In the genomic region with DNA sequence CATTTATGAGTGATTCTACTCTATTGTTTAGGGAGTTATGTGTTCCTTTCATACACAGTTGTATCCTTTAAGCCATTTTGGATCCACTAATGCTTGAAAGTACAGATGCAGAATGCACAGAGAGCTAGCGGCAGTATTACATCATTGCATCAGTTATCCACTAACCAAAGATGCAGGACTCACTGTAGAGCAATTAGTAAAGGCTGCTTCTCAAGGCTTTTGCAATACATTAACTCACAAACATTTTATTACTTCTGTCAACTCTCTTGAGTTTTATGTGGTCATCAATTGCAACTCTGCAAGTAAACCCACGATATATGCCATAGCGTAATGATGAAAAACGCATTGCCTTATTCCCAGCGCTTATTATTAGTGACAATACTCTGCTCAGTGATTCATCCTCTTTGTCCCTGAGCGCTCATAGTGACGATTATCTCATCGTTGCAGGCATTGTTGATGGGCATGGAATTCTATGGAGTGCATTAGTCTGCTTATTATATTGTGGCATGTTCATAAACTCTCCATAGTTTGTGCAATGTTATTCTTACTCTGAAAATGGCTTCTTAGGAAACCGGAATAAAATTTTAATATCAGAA, we compare ENCODE assay signal across 23 mouse cellular contexts.
DNase-seq lines count a peak whose midpoint lies in the region; ATAC-seq lines count a peak whose summit lies in the region.
"Had no signal": no experiment of that assay in that cellular context is flagged by ENCODE, and none has a peak within 500 bp of the region (broad histone marks: within the 10 kb centered on the region; RNA-seq: fewer than 3 reads in every experiment).

No protein-coding gene starts in this region.

- DNase-seq in neural tube, embryonic 10.5 days (ENCODE audit: extremely low spot score, low spot score), result no peak
- DNase-seq in right cerebral cortex, postnatal 36 days (ENCODE audit: low spot score in 2 of 2), result no peak
- DNase-seq: adrenal gland, postnatal 10 days; adrenal gland, postnatal 36 days; cerebellum, adult 18-20 months; cerebellum, adult 9-10 months; cerebellum, postnatal 14 days; forebrain, postnatal 0 days; gastrocnemius, adult 2 months; gastrocnemius, postnatal 14 days; heart, adult 11 months; heart, postnatal 4 days had no signal

- no peak overlapping the region for H3K9ac ChIP-seq in hindbrain, embryonic 13.5 days
- H3K9ac ChIP-seq in hindbrain, embryonic 12.5 days, result no peak overlapping the region
- no peak overlapping the region for H3K9ac ChIP-seq in neural tube, embryonic 12.5 days
- no peak overlapping the region for H3K9ac ChIP-seq in neural tube, embryonic 14.5 days (replicated peaks; ENCODE audit: low read depth, low read length)
- no peak overlapping the region for H3K9ac ChIP-seq in midbrain, embryonic 16.5 days (ENCODE audit: low read depth, low read length)
- H3K9ac ChIP-seq: forebrain, postnatal 0 days; intestine, embryonic 15.5 days had no signal

- 81% methylated on average over 9 of the region's 9 CpGs for WGBS in hindbrain, embryonic 13.5 days
- WGBS in hindbrain, embryonic 12.5 days, result 87% methylated on average over 9 of the region's 9 CpGs
- WGBS in neural tube, embryonic 12.5 days, result 82% methylated on average over 9 of the region's 9 CpGs
- whole genome bisulfite sequencing in neural tube, embryonic 14.5 days, result 63% methylated on average over 9 of the region's 9 CpGs
- 91% methylated on average over 9 of the region's 9 CpGs for WGBS in midbrain, embryonic 16.5 days

- no peaks in the 10 kb centered on the region for H3K4me1 ChIP-seq in hindbrain, embryonic 13.5 days (replicated peaks)
- no peaks in the 10 kb centered on the region for H3K4me1 ChIP-seq in hindbrain, embryonic 12.5 days
- no peaks in the 10 kb centered on the region for H3K4me1 ChIP-seq in neural tube, embryonic 12.5 days
- H3K4me1 ChIP-seq in neural tube, embryonic 14.5 days (ENCODE audit: control insufficient read depth, insufficient read depth, low read length), result no peaks in the 10 kb centered on the region
- no peaks in the 10 kb centered on the region for H3K4me1 ChIP-seq in midbrain, embryonic 16.5 days (ENCODE audit: control insufficient read depth, insufficient read depth, low read length)
- H3K4me1 ChIP-seq: intestine, embryonic 15.5 days had no signal

- no peak overlapping the region for H3K4me3 ChIP-seq in hindbrain, embryonic 13.5 days
- H3K4me3 ChIP-seq in hindbrain, embryonic 12.5 days, result no peak overlapping the region
- no peak overlapping the region for H3K4me3 ChIP-seq in neural tube, embryonic 12.5 days
- no peak overlapping the region for H3K4me3 ChIP-seq in neural tube, embryonic 14.5 days (ENCODE audit: low read depth, low read length)
- no peak overlapping the region for H3K4me3 ChIP-seq in midbrain, embryonic 16.5 days (ENCODE audit: low read depth, low read length)
- H3K4me3 ChIP-seq: gastrocnemius, adult 2 months; intestine, embryonic 15.5 days had no signal

- H3K27me3 ChIP-seq in hindbrain, embryonic 13.5 days, result no peaks in the 10 kb centered on the region
- H3K27me3 ChIP-seq in hindbrain, embryonic 12.5 days, result no peaks in the 10 kb centered on the region
- H3K27me3 ChIP-seq in neural tube, embryonic 12.5 days (replicated peaks), result no peaks in the 10 kb centered on the region
- no peaks in the 10 kb centered on the region for H3K27me3 ChIP-seq in neural tube, embryonic 14.5 days (ENCODE audit: control insufficient read depth, insufficient read depth, low read length)
- H3K27me3 ChIP-seq in midbrain, embryonic 16.5 days (ENCODE audit: control insufficient read depth, insufficient read depth, low read depth, low read length), result no peaks in the 10 kb centered on the region
- H3K27me3 ChIP-seq: CH12.LX; intestine, embryonic 15.5 days; Patski had no signal

- H3K4me2 ChIP-seq in hindbrain, embryonic 13.5 days, result no peak overlapping the region
- H3K4me2 ChIP-seq in hindbrain, embryonic 12.5 days (replicated peaks), result no peak overlapping the region
- H3K4me2 ChIP-seq in neural tube, embryonic 12.5 days (replicated peaks), result no peak overlapping the region
- no peak overlapping the region for H3K4me2 ChIP-seq in neural tube, embryonic 14.5 days (ENCODE audit: low read depth, low read length)
- no peak overlapping the region for H3K4me2 ChIP-seq in midbrain, embryonic 16.5 days (ENCODE audit: low read length)
- H3K4me2 ChIP-seq: heart, embryonic 11.5 days; intestine, embryonic 15.5 days had no signal

- ATAC-seq in hindbrain, embryonic 13.5 days (ENCODE audit: low FRiP score), result peak; percentile 49; the same call in 1 of the 2 replicates
- no peak for ATAC-seq in hindbrain, embryonic 12.5 days (ENCODE audit: low FRiP score)
- peak; percentile 56; the same call in 1 of the 2 replicates for ATAC-seq in neural tube, embryonic 12.5 days (ENCODE audit: low FRiP score, low read depth)
- peak; percentile 94 for ATAC-seq in neural tube, embryonic 14.5 days (ENCODE audit: low read depth)
- ATAC-seq in midbrain, embryonic 16.5 days, result no peak
- ATAC-seq: forebrain, embryonic 14.5 days; forebrain, postnatal 0 days; intestine, embryonic 15.5 days; Patski had no signal

- no peak overlapping the region for H3K27ac ChIP-seq in hindbrain, embryonic 13.5 days
- H3K27ac ChIP-seq in hindbrain, embryonic 12.5 days, result no peak overlapping the region
- no peak overlapping the region for H3K27ac ChIP-seq in neural tube, embryonic 12.5 days
- no peak overlapping the region for H3K27ac ChIP-seq in neural tube, embryonic 14.5 days (ENCODE audit: low read depth, low read length)
- H3K27ac ChIP-seq in midbrain, embryonic 16.5 days (ENCODE audit: low read length), result no peak overlapping the region
- H3K27ac ChIP-seq: gastrocnemius, adult 2 months; intestine, embryonic 15.5 days had no signal

- H3K9me3 ChIP-seq in hindbrain, embryonic 13.5 days, result no peaks in the 10 kb centered on the region
- no peaks in the 10 kb centered on the region for H3K9me3 ChIP-seq in hindbrain, embryonic 12.5 days (replicated peaks)
- H3K9me3 ChIP-seq in neural tube, embryonic 12.5 days, result no peaks in the 10 kb centered on the region
- no peaks in the 10 kb centered on the region for H3K9me3 ChIP-seq in neural tube, embryonic 14.5 days (ENCODE audit: control insufficient read depth, low read length)
- no peaks in the 10 kb centered on the region for H3K9me3 ChIP-seq in midbrain, embryonic 16.5 days (replicated peaks; ENCODE audit: control insufficient read depth, low read length, poor library complexity, severe bottlenecking)
- H3K9me3 ChIP-seq: G1E; intestine, embryonic 15.5 days had no signal

- H3K36me3 ChIP-seq in hindbrain, embryonic 13.5 days, result no peaks in the 10 kb centered on the region
- H3K36me3 ChIP-seq in hindbrain, embryonic 12.5 days, result no peaks in the 10 kb centered on the region
- H3K36me3 ChIP-seq in neural tube, embryonic 12.5 days, result no peaks in the 10 kb centered on the region
- no peaks in the 10 kb centered on the region for H3K36me3 ChIP-seq in neural tube, embryonic 14.5 days (ENCODE audit: control insufficient read depth, insufficient read depth, low read length)
- H3K36me3 ChIP-seq in midbrain, embryonic 16.5 days (ENCODE audit: control insufficient read depth, insufficient read depth, low read length), result no peaks in the 10 kb centered on the region
- H3K36me3 ChIP-seq: G1E; intestine, embryonic 15.5 days had no signal

Comparison
In these comparisons a context has a peak if more than half of its experiments do, and no peak if none do; other contexts are left out.
1. ATAC-seq: peak in hindbrain, embryonic 13.5 days (single experiment), neural tube, embryonic 12.5 days (single experiment) and neural tube, embryonic 14.5 days (single experiment); none in hindbrain, embryonic 12.5 days (single experiment) and midbrain, embryonic 16.5 days (single experiment).